Mouse (Mus musculus) gastrocnemius, postnatal 10 days (tissue): ENCODE data around the gene Slc7a15. TPM values are rescaled to one million over a fixed set of nuclear protein-coding genes. Genes with fewer than 3 reads are reported as not detected.

Source experiments
- DNase-seq: peaks from one replicate; pipeline ENCODE4 v3.0.0; 2021; ENCODE audit warnings: mixed read lengths
- total RNA-seq, 2 experiments: library from RNA; stranded (reverse); gene quantifications; 2 replicates each; pipeline ENCODE4 v1.2.3; 2021

The Slc7a15 gene
- total RNA-seq, 2 experiments from 2014 or later, result not detected

DNA sequence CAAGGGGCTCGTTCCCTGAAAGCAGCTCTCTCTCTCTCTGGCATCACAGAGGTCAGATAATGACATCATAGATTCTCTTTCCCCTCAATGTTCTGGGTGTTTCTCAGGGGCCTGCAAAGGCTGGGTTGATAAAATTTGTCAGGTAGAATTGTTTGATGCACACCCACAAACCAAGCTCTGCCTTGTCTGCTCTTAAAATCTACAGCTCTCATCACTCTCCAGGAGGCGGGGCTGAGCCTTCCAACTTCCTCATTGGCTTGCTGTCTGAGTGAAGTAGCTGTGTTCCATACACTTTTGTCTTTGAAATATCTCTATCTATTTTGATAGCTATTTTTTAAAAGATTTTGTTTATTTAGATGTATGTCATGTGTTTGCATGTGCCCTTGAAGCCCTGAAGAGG lies 116.7 kb downstream of the Slc7a15 start:
- DNase-seq, result no peak

Other genes starting within 250 kb of the Slc7a15 start
- gene Rhob, start 99.1 kb downstream of the Slc7a15 start, total RNA-seq, result 10 to 100 TPM; 80.5 to 82.4 TPM
- 10 to 100 TPM; 80.7 to 98.1 TPM for gene Pum2, start 75.1 kb upstream of the Slc7a15 start, total RNA-seq
- gene Sdc1, start 172.3 kb upstream of the Slc7a15 start, total RNA-seq, result 10 to 100 TPM; 15.2 to 20.3 TPM